Mouse (Mus musculus) thymus, postnatal 0 days (tissue): ENCODE measurements around the gene Pih1d1. TPM values are rescaled to one million over a fixed set of nuclear protein-coding genes. Genes with fewer than 3 reads are reported as not detected.

Source experiments
- DNase-seq: peaks from one replicate; pipeline ENCODE4 v3.0.0-alpha.2; 2015; ENCODE audit warnings: low spot score
- polyA plus RNA-seq: library from polyadenylated mRNA; unstranded; fragments of >200 nt; fragmentation: Nextera tagmentation; extraction: Ambion mirVana; gene quantifications from 2 replicates; pipeline ENCODE4 v1.2.1, GENCODE M21; 2015

The Pih1d1 gene
- polyA plus RNA-seq, 1 experiment from 2014 or later: 88.2 TPM

DNA sequence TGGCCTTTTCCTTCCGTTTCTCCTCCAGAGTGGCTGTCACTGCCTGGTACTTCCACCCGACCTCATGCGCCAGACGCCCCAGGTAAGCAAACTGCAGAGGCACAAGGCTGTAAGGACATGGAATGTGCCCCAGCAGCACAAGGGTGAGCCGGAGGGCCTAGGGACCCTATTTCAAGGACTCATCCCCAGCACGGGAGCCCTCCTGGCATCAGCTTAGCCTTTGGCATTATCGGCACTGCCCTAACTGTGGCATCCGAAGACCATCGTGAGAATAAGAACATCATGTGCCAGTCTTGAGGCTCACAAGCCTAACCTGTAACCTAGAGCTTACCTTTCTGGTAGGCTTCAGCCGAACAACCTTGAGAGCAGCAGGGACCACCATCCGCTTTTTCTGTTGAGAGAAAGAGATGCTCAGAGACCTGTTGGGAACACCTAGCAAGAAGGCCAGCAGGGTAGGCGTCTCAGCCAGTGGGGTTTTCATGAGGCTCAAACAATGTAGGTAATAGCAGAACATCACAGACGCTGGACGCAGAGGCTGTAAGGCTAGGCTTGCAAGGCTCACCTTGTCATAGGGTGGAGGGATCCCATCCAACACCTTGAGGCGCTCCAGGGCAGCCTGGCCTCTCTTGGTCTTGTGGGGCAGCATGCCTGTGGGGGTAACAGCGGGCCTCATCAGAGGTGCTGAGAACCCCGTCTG lies 27.8 kb upstream of the Pih1d1 start:
- no peak for DNase-seq

- DNase-seq: peak; percentile 50
These were observed 27.0 kb upstream of the Pih1d1 start for GRCm38 (mm10) chr7:45126844-45127699.

- no peak for DNase-seq
These were observed 26.3 kb upstream of the Pih1d1 start for GRCm38 (mm10) chr7:45127700-45128224.

DNA sequence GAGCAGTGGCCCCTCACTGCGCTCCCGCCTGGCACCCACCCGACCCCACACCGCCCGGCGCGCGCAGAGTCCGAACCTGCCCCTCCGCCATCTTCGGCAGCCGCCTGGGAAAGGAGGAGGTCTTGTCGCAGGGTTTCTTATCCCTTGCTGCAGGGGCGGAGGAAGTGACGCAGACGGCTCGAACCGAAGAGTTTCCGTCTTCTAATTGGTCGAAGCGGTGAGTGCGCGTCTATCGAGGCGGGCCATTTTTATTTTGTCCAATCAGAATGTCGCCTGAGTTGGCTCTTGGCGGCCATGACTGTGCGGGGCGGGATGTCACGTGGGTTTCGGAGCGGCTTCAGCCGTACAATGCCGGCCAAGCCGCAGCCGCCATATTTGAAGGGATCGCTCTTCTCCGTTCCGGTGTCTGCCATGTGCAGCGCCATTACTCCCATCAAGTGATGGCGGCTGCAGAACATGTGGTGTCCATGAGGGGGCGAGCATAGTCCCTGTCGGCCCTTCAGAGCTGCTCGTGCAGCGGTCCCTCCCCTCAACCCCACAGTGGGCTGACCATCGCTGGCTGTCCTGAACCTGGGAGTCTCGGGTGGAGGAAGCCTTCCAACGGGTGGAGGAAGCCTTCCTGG lies 25.4 kb upstream of the Pih1d1 start, which contains the start of gene Rpl13a:
Rpl13a (minus strand) TSS at position 138 of the 623 bp plus-strand sequence.
- DNase-seq: peak; percentile 100

GRCm38 (mm10) chr7:45129318-45129717 lies 24.8 kb upstream of the Pih1d1 start:
- DNase-seq: no peak

GRCm38 (mm10) chr7:45129776-45130512 lies 24.2 kb upstream of the Pih1d1 start:
- DNase-seq: no peak

DNA sequence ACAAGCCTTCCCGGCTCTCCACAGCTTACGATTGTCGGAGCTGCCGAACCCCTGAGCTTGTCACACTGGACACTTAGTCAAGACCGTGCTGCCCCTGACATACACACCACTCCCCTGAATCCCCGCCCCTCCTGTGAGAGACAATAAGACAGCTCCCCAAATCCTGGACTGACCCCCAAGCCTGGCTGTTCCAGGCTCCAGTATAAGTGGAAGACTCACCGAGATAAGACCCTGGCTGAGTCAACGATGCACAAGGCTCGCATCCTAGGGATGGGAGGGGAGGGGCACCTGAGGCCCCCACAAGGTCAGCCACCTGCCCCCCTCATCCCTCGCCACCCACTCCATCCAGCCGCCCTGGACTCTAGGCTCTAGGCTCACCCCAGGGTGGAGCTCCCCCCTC lies 22.3 kb upstream of the Pih1d1 start:
- no peak for DNase-seq

DNA sequence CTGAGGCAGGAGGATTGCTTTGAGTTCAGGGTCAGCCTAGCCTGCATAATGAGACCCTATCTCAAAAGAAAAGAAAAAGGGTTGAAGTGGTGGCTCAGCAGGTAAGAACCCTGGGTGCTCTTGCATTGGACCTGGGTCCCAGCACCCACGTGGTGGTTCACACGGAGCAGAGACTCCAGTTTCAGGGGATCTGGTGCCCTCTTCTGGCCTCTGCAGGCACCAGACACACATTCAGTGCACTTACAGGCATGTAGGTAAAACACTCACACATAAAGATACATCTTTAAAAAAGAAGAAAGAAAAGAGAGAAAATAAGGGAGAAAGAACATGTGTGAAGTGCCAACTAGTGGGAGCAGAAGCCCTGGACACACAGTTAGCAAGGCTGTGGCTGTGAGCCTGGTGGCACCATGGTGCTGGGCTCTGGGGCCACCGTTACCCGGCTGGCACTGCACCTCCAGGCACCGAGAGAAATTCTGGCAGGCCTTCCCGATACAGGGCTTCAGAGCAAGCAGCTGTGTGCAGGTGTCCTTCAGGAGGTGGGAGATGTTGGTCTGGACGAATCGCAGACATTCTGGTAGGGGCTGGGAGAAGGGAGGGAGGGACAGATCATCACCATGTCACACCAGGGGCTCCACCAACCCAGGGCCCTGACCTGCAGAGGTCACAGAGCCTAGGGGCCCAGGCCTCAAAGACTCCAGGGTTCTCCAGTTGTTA lies 20.5 kb upstream of the Pih1d1 start:
- no peak for DNase-seq

GRCm38 (mm10) chr7:45134544-45135026 lies 19.5 kb upstream of the Pih1d1 start:
- peak; percentile 76 for DNase-seq

GRCm38 (mm10) chr7:45135370-45135769 lies 18.7 kb upstream of the Pih1d1 start:
- no peak for DNase-seq

GRCm38 (mm10) chr7:45135993-45136567 lies 18.0 kb upstream of the Pih1d1 start, which contains the start of the genes Gm45713 and Flt3l:
Gene Gm45713, minus strand, starts transcription at chr7:45136231.
Gene Flt3l, minus strand, starts transcription at chr7:45136432.
- DNase-seq: peak; percentile 90

DNA sequence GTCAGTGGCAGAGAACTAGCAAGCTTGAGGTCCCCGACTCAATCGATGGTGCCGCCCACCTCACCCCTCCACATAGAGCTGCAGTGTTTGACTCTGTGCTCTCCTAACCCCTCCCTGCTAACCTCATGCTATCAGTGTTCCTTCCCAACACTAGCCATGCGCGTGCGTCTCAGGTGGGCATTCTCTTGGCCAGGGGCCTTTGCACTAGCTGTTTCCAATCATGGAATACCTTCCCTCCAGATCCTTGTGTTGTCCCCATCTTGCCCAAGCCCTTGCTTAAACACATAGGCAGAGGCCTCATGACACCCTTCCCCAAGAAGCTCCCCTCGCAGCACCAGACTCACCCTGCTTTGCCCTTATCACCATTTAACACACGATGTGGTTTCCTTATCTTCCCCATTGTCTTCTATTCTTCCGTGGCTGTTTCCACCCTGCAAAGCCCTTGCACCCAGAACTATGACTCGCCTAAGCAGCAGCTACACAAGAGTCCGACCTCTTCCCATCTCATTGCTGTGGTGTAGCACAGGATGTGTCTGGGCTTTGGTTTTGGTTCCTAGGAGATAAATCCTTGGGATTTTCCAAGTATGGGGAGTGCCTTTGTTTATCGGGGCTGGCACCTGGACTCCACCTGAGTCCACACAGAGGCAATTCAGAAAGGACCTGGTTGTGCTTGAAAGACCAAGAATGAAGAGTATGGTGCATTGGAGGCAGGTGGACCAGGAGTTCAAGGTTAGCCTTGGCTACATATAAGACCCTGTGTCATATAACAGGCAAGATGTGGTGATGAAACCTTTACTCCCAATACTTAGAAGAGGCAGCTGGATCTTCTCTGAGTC lies 16.7 kb upstream of the Pih1d1 start:
- DNase-seq: peak; percentile 46

- no peak for DNase-seq
These were observed 15.7 kb upstream of the Pih1d1 start for GRCm38 (mm10) chr7:45138403-45138802.

DNA sequence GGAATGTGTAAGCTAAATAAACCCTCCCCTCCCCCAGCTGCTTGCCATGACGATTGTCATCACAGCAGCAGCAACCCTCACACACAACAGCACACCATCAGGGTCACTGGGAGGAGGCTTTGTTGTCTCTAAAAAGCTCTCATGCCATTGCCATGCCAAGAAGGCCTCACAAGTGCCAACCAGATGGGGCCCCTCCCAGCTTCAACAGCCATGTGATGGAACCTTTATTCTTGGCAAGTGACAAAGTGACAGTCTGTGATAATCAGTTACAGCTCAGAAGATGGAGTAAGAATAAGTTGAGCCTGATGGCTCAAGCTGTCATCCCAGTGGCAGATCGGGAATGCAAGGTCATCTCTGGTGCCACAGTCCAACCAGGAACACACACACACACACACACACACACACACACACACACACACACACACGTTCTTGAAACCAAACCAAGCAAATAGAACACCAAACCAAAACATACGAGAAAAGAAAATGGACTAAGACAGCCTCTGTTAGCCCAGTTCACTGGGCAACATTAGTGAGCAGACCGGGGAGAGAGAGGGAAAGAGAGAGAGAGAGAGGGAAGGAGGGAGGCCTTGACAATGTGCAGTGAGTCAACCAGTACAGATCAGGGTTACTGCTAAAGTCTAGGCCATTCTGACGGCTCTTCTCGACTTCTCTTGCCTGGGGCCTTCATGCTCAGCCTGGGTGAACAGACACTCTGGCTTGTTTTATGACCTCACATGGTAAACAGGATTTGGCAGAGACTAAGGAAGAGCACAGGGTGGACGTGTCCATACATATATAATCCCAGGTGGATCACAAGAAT lies 14.0 kb upstream of the Pih1d1 start:
- DNase-seq: no peak

DNA sequence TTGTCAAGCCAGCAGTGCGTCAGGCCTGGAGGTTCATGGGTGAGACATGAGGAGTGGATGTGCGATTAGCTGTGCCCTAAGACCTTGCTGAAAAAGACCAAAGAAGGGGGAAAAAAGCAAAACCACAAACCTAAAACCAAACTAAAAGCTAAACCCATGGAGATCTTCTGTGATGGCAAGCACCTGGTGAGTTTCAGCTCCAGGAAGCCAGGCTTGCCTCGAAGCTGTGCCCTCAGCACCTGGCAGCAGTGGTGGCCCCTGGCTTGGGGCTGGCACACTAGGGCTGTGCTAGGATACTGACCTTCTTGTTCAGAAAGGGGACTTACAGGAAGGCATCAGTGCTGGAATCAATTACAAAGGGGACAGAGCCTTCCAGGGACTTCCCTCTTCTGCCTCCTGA lies 12.8 kb upstream of the Pih1d1 start:
- DNase-seq: peak; percentile 82

- no peak for DNase-seq
These were observed 12.2 kb upstream of the Pih1d1 start for GRCm38 (mm10) chr7:45141914-45142313.

- DNase-seq: no peak
These were observed 9.5 kb upstream of the Pih1d1 start for GRCm38 (mm10) chr7:45144368-45145174.
